Mouse (Mus musculus) lung, postnatal 0 days (tissue): ENCODE results near the gene Pbrm1.

ENCODE experiments used
- CTCF ChIP-seq: IDR thresholded peaks from 2 replicates; pipeline ENCODE4 v1.5.1; 2016; ENCODE audit warnings: antibody characterized with exemption, mild to moderate bottlenecking
- EP300 ChIP-seq: IDR thresholded peaks from 2 replicates; pipeline ENCODE4 v1.6.1; 2016; ENCODE audit warnings: antibody characterized with exemption, mild to moderate bottlenecking, control low read depth

GRCm38 (mm10) chr14:31105156-31105555 lies 86.2 kb downstream of the Pbrm1 start:
- TF ChIP-seq CTCF = no peak
- TF ChIP-seq EP300 = peak; percentile 57; the same call in 1 of the 2 replicates
